Mouse (Mus musculus): ENCODE data around the gene Was. TPM values are rescaled to one million over a fixed set of nuclear protein-coding genes. Genes with fewer than 3 reads are reported as not detected.

Gene Was
- polyA plus RNA-seq (2014; fragmentation: Nextera tagmentation; extraction: Ambion mirVana) = 0.49 and 0.91 TPM in 2 replicates

DNA sequence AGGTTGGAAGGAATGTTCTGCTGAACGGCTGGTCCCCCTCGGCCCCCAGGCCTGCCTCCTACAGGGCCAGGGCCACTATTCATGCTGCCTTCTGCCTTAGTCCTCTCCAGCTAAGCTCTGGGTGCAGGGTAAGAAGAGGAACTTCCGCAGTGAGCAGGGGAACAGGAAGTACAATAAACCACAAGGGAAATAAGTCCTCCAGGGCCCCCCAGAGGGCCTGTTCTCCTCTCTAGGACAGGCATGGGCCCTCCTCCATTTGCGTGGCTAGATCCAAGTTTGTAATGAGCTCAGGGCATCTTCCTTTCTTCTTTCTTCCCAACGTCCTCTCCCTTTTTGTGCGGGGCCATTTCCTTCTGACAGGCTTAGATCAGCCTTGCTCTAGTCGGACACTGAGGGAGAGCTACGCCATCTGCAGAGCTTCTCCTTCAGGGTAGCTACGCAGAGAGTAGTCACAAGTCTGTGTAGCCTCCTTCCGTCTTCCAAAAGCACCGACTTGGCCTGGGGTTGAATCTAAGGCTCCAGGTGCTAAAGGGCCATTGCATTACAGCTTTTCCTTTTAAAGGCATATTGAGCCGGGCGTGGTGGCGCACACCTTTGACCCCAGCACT, at the start of gene Was:
Gene Was (minus strand): TSS at position 153 of the 608 bp plus-strand sequence.
- no peak within 1 kb of the TSS for H3K27ac ChIP-seq (ENCODE audit: low read depth, low read length)
- H3K9ac ChIP-seq (ENCODE audit: low read depth, low read length) = no peak within 1 kb of the TSS
- H3K4me2 ChIP-seq (replicated peaks; ENCODE audit: low read depth, low read length) = no peak within 1 kb of the TSS
- no peaks in the 10 kb centered on the region for H3K36me3 ChIP-seq (ENCODE audit: control insufficient read depth, insufficient read depth, low read length)
- 87% methylated on average over 13 of the region's 14 CpGs for WGBS
- no peaks in the 10 kb centered on the region for H3K27me3 ChIP-seq (ENCODE audit: control insufficient read depth, insufficient read depth, low read length)
- H3K9me3 ChIP-seq (ENCODE audit: control insufficient read depth, low read length) = no peaks in the 10 kb centered on the region
- no peak within 1 kb of the TSS for H3K4me3 ChIP-seq (ENCODE audit: low read depth, low read length)
- DNase-seq (ENCODE audit: low spot score) (no peak), ATAC-seq (ENCODE audit: low FRiP score) (no peak)
- no peaks in the 10 kb centered on the region for H3K4me1 ChIP-seq (replicated peaks; ENCODE audit: control insufficient read depth, insufficient read depth, low read length)

DNA sequence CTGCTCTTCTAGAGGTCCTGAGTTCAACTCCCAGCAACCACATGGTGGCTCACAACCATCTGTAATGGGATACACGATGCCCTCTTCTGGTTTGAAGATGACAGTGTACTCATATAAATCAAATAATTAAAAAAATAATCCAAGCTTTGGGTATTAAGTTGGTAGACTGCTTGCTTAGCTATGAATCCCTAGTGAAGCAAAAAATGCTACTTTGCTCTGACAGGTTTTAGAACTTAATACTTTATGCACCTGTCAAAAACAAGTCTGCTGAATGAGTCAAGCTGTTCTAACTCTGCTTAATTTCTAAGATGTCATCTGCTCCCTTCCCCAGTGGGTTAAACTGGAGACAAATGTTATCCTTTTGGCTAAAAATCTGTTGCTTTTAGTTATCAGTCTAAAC, 49.2 kb upstream of the Was start:
- Histone ChIP-seq H3K36me3 (ENCODE audit: control insufficient read depth, insufficient read depth, low read length) (no peaks in the 10 kb centered on the region), H3K4me2 (replicated peaks; ENCODE audit: low read depth, low read length) (no peak overlapping the region), H3K27ac (ENCODE audit: low read depth, low read length) (no peak overlapping the region), H3K27me3 (ENCODE audit: control insufficient read depth, insufficient read depth, low read length) (no peaks in the 10 kb centered on the region), H3K4me3 (ENCODE audit: low read depth, low read length) (no peak overlapping the region), H3K9me3 (ENCODE audit: control insufficient read depth, low read length) (no peaks in the 10 kb centered on the region), H3K9ac (ENCODE audit: low read depth, low read length) (no peak overlapping the region), H3K4me1 (replicated peaks; ENCODE audit: control insufficient read depth, insufficient read depth, low read length) (peaks cover 4% of the 10 kb centered on the region; the same call in 1 of the 2 replicates)
- DNase-seq (ENCODE audit: low spot score) = no peak
- no peak for ATAC-seq (ENCODE audit: low FRiP score)
- 45% methylated on average over 1 of the region's 1 CpGs for WGBS

DNA sequence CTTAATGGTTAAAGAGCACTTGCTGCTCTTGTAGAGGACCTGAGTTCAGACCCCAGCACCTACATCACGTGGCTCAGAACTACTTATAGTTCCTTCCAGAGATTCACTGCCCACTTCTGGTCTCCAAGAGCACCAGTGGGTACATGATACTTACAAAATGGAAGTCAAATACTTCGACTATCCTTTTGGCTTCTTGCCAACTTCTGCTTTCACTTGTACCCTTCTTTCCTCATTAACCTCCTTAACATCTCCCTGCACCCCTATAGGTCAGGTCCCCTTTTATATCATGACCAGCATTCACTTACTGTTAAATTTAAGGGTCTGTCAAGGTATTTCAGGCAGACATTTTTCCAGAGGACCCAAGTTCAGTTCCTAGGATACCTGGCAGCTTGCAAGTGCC, 45.6 kb upstream of the Was start:
- Histone ChIP-seq H3K9me3 (ENCODE audit: control insufficient read depth, low read length) (no peaks in the 10 kb centered on the region), H3K4me3 (ENCODE audit: low read depth, low read length) (no peak overlapping the region), H3K27me3 (ENCODE audit: control insufficient read depth, insufficient read depth, low read length) (no peaks in the 10 kb centered on the region), H3K4me2 (replicated peaks; ENCODE audit: low read depth, low read length) (no peak overlapping the region), H3K4me1 (replicated peaks; ENCODE audit: control insufficient read depth, insufficient read depth, low read length) (no peaks in the 10 kb centered on the region), H3K27ac (ENCODE audit: low read depth, low read length) (no peak overlapping the region), H3K36me3 (ENCODE audit: control insufficient read depth, insufficient read depth, low read length) (no peaks in the 10 kb centered on the region), H3K9ac (ENCODE audit: low read depth, low read length) (no peak overlapping the region)
- DNase-seq (ENCODE audit: low spot score) = no peak
- ATAC-seq (ENCODE audit: low FRiP score) = no peak
- 69% methylated on average over 2 of the region's 2 CpGs for WGBS

DNA sequence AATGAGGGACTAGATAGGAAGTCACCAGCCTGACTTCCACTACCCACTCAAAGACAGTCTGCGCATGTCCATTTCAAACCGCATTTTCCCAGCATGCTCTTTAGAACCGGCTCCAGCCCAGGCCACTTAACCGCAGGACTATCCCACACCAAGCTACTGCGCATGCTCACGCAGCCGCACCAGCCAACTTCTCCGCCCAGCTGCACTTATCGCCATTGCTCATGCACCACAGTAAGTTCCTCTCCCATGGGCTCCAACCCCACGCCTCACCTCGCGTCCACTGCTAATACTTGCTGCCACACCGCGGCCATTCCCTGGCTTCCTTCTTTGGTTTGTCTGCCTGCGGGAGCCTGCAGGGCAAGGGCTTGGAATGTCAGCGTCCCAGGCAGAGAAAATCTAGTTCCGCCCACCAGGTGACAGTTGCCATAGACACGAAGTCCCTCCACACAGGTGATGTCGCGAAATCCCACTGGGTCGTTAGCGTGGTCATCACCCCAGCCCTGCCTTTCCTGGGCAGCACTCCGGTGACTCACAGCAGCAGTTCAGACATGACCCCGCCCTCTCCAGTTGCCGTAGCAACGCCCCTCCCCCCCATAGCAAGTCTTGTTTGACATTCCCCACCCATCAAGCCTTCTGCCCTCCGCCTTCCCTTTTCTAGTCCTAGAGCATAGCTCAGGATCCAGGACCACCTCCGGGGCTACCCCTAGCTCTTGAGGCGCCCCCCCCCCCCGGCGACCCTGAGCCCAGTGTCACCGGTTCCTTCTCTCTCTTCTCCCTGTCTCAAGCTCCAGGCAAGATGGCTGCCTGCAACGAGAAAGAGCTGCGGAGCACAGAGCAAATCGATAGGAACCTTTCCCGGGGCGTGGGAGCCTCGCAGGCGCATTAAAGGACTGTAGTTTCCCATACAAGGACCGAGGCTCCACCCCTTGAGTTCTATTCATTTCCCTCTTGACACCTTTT, 42.0 kb upstream of the Was start, which contains the start of gene Wdr13:
Gene Wdr13 (minus strand): TSS at position 876 of the 960 bp plus-strand sequence.
- H3K27me3 ChIP-seq (ENCODE audit: control insufficient read depth, insufficient read depth, low read length) = no peaks in the 10 kb centered on the region
- H3K27ac ChIP-seq (ENCODE audit: low read depth, low read length) = peak within 1 kb of the TSS; percentile 85
- H3K4me3 ChIP-seq (ENCODE audit: low read depth, low read length) = peak within 1 kb of the TSS; percentile 45
- H3K9ac ChIP-seq (ENCODE audit: low read depth, low read length) = peak within 1 kb of the TSS; percentile 56
- no peaks in the 10 kb centered on the region for H3K9me3 ChIP-seq (ENCODE audit: control insufficient read depth, low read length)
- H3K4me1 ChIP-seq (replicated peaks; ENCODE audit: control insufficient read depth, insufficient read depth, low read length) = no peaks in the 10 kb centered on the region
- peak; percentile 91 for ATAC-seq (ENCODE audit: low FRiP score)
- peak; percentile 85 for DNase-seq (ENCODE audit: low spot score)
- no peaks in the 10 kb centered on the region for H3K36me3 ChIP-seq (ENCODE audit: control insufficient read depth, insufficient read depth, low read length)
- WGBS = 14% methylated on average over 40 of the region's 40 CpGs
- peak within 1 kb of the TSS; percentile 47 for H3K4me2 ChIP-seq (replicated peaks; ENCODE audit: low read depth, low read length)

DNA sequence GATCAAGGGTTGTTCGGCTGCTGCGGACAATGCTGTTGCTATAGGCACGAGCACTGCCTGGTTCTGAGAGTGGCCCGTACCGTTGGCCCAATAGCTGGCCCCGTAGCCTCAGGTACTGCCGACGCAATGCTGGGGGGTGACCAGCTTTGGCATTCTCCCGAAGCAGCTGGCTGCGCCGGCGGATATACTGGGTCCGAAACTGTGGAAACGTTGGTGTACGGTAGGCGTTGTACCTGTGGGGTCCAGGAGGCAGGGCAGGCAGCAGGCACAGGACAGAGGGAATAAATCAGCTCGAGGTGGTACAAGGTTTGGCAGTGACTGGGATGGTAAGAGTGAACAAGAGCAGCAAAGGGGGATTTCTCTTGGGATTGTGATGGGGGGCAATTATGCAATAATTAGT, 41.1 kb upstream of the Was start:
- H3K9ac ChIP-seq (ENCODE audit: low read depth, low read length) = no peak overlapping the region
- H3K4me2 ChIP-seq (replicated peaks; ENCODE audit: low read depth, low read length) = peak overlapping the region; percentile 47
- WGBS = 91% methylated on average over 17 of the region's 17 CpGs
- no peak overlapping the region for H3K27ac ChIP-seq (ENCODE audit: low read depth, low read length)
- no peaks in the 10 kb centered on the region for H3K36me3 ChIP-seq (ENCODE audit: control insufficient read depth, insufficient read depth, low read length)
- no peak overlapping the region; the same call in 1 of the 2 replicates for H3K4me3 ChIP-seq (ENCODE audit: low read depth, low read length)
- no peaks in the 10 kb centered on the region for H3K9me3 ChIP-seq (ENCODE audit: control insufficient read depth, low read length)
- ATAC-seq (ENCODE audit: low FRiP score) = peak; percentile 6; the same call in 1 of the 2 replicates
- H3K4me1 ChIP-seq (replicated peaks; ENCODE audit: control insufficient read depth, insufficient read depth, low read length) = no peaks in the 10 kb centered on the region
- DNase-seq (ENCODE audit: low spot score) = no peak
- no peaks in the 10 kb centered on the region for H3K27me3 ChIP-seq (ENCODE audit: control insufficient read depth, insufficient read depth, low read length)

DNA sequence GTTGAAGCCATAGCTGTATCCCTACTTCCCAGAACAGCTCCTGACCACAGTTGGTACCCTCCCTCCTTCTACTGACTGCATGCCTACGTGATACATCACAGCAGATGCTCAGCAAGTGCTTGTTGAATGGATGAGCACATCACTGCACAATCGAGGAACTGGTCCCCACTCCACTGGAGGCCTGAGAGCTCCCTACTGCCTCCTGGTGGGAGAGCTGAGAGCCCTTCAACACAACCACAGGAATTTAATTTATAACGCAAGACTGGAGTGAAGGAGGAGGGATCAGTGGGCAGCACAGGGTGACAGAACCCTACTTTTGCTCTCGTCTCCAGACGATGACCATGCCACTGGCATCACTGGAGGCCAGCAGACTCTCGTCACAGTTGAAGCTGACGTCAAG, 34.9 kb upstream of the Was start:
- DNase-seq (ENCODE audit: low spot score) (no peak), ATAC-seq (ENCODE audit: low FRiP score) (no peak)
- H3K27ac ChIP-seq (ENCODE audit: low read depth, low read length) = no peak overlapping the region
- H3K4me2 ChIP-seq (replicated peaks; ENCODE audit: low read depth, low read length) = no peak overlapping the region
- H3K4me3 ChIP-seq (ENCODE audit: low read depth, low read length) = no peak overlapping the region
- no peak overlapping the region for H3K9ac ChIP-seq (ENCODE audit: low read depth, low read length)
- H3K9me3 ChIP-seq (ENCODE audit: control insufficient read depth, low read length) = no peaks in the 10 kb centered on the region
- 81% methylated on average over 7 of the region's 7 CpGs for WGBS
- H3K27me3 ChIP-seq (ENCODE audit: control insufficient read depth, insufficient read depth, low read length) = no peaks in the 10 kb centered on the region
- no peaks in the 10 kb centered on the region for H3K4me1 ChIP-seq (replicated peaks; ENCODE audit: control insufficient read depth, insufficient read depth, low read length)
- H3K36me3 ChIP-seq (ENCODE audit: control insufficient read depth, insufficient read depth, low read length) = no peaks in the 10 kb centered on the region

DNA sequence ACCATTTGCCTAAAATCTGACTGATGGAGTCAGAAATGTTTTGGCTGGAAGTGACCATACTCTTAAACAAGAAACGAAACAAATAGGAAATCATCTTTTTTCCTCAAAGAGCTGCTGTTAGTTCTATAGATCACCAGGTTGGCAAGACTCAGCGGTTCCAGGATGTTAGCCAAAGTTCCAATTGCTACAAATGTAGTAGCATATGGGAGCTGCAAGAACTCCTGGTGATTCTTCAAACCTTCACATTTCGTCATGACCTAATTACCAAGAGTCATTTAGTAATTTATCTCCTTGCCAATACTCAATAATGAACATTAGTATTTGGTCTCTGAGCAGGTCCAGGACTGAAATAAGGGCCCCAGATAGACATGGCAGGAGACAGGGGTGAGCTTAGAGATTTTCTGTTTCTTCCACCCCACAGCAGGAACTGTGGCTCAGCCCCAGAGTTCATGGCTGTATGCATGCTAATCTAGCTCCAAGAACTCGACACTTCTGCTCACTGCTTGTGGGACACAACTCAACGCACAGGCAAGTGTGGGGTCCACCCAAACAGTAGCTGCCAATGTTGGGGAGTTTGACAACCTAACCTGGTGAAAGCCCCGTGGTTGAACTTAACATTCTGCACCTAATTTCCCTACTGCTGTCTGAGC, 33.6 kb upstream of the Was start:
- no peak for DNase-seq (ENCODE audit: low spot score)
- Histone ChIP-seq H3K9ac (ENCODE audit: low read depth, low read length) (no peak overlapping the region), H3K4me1 (replicated peaks; ENCODE audit: control insufficient read depth, insufficient read depth, low read length) (no peaks in the 10 kb centered on the region), H3K4me2 (replicated peaks; ENCODE audit: low read depth, low read length) (no peak overlapping the region), H3K4me3 (ENCODE audit: low read depth, low read length) (no peak overlapping the region), H3K36me3 (ENCODE audit: control insufficient read depth, insufficient read depth, low read length) (no peaks in the 10 kb centered on the region), H3K27ac (ENCODE audit: low read depth, low read length) (no peak overlapping the region), H3K27me3 (ENCODE audit: control insufficient read depth, insufficient read depth, low read length) (no peaks in the 10 kb centered on the region), H3K9me3 (ENCODE audit: control insufficient read depth, low read length) (no peaks in the 10 kb centered on the region)
- no peak for ATAC-seq (ENCODE audit: low FRiP score)
- 88% methylated on average over 6 of the region's 6 CpGs for WGBS

DNA sequence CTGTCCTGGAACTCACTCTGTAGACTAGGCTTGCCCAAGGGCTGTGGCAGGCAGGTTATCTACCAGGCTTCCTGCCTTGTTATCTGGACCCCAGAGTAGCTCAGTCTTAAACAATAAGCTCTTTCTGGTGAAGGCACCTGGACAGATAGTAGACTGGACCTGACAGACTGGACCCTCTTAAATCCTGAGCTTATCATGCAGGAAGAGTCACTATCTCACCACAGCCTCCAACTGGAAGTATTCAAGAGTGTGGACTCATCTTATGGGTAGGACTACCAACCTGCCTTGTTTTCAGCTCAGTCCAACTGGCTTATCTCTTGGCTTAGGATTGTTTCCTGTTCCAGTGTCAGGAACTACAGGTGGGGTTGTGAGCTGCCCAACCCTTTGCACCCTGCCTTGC, 27.0 kb upstream of the Was start:
- H3K9me3 ChIP-seq (ENCODE audit: control insufficient read depth, low read length) = no peaks in the 10 kb centered on the region
- H3K4me3 ChIP-seq (ENCODE audit: low read depth, low read length) = no peak overlapping the region
- H3K9ac ChIP-seq (ENCODE audit: low read depth, low read length) = no peak overlapping the region
- ATAC-seq (ENCODE audit: low FRiP score) = no peak
- H3K36me3 ChIP-seq (ENCODE audit: control insufficient read depth, insufficient read depth, low read length) = no peaks in the 10 kb centered on the region
- no peak overlapping the region for H3K4me2 ChIP-seq (replicated peaks; ENCODE audit: low read depth, low read length)
- DNase-seq (ENCODE audit: low spot score) = no peak
- no peaks in the 10 kb centered on the region for H3K27me3 ChIP-seq (ENCODE audit: control insufficient read depth, insufficient read depth, low read length)
- no peak overlapping the region for H3K27ac ChIP-seq (ENCODE audit: low read depth, low read length)
- H3K4me1 ChIP-seq (replicated peaks; ENCODE audit: control insufficient read depth, insufficient read depth, low read length) = no peaks in the 10 kb centered on the region

Measured in hindbrain, embryonic 11.5 days (tissue).